Mouse (Mus musculus): ENCODE measurements around the gene Esp22.
"Not testable (repeated sequence)": the region's sequence is repeated elsewhere in the genome, so short reads cannot be mapped to it uniquely, and the experiment has no call there.

Esp22 gene

GRCm38 (mm10) chr17:39095034-39095433, at the start of gene Esp22:
Esp22 (plus strand) TSS chr17:39095334.
- no peak for DNase-seq (ENCODE audit: low read depth, low spot score)

GRCm38 (mm10) chr17:39063641-39064040, 31.5 kb upstream of the Esp22 start:
- DNase-seq (ENCODE audit: low read depth, low spot score), result no peak

- DNase-seq (ENCODE audit: low read depth, low spot score), result no peak
These were observed 18.2 kb upstream of the Esp22 start, which contains the start of gene Esp23 for GRCm38 (mm10) chr17:39076937-39077336. Esp23 (minus strand) TSS chr17:39077037.

- not testable (repeated sequence) for DNase-seq (ENCODE audit: low read depth, low spot score)
These were observed 12.0 kb downstream of the Esp22 start for GRCm38 (mm10) chr17:39107126-39107525.

- not testable (repeated sequence) for DNase-seq (ENCODE audit: low read depth, low spot score)
These were observed 34.0 kb downstream of the Esp22 start for GRCm38 (mm10) chr17:39129156-39129555.
